Mouse (Mus musculus): ENCODE results near the gene S100a14. TPM values are rescaled to one million over a fixed set of nuclear protein-coding genes. Genes with fewer than 3 reads are reported as not detected.

S100a14 gene
- total and polyA plus RNA-seq, 2 experiments from 2014 or later: not detected

DNA sequence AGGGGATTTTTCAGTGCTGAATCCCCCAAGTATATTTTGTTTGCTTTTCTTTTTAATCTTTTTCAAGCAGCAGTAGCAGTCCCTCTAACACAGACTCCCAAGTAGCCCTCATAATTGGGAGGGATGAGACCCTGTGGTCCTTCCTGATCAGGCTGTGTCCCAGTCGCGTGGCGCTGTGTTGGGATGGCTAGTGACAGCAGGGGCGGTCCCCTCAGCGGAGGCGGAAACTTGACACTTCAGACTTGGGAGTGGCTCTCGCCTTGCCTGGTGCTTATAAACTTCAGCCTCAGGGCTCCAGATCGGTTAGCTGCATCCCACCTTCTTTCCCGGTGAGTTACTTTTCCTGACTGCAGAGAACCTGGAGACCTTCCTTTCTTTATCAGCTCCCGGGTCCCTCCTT, 12.0 kb upstream of the S100a14 start:
- Histone ChIP-seq H3K36me3 (ENCODE audit: insufficient read depth, low read length) (no peaks in the 10 kb centered on the region), H3K4me3 (ENCODE audit: low read length) (peak overlapping the region; percentile 26), H3K9ac (replicated peaks; ENCODE audit: low read length) (0 out of 2 replicates have a peak overlapping the region, but pooled peaks have one; percentile 13), H3K27me3 (ENCODE audit: insufficient read depth, low read length) (peaks cover 4% of the 10 kb centered on the region), H3K4me1 (ENCODE audit: insufficient read depth, low read length) (peaks cover 7% of the 10 kb centered on the region; the same call in 1 of the 2 replicates), H3K4me2 (ENCODE audit: low read depth, low read length) (peak overlapping the region; percentile 56), H3K9me3 (ENCODE audit: low read length) (no peaks in the 10 kb centered on the region), H3K27ac (peak overlapping the region; percentile 42; the same call in 1 of the 2 replicates)
- DNase-seq (ENCODE audit: low spot score): peak; percentile 28
- 1% methylated on average over 10 of the region's 10 CpGs for WGBS
- ATAC-seq: peak; percentile 54
- no peak for TF ChIP-seq CTCF (IDR thresholded peaks at IDR 0.05; ENCODE audit: low read depth)

DNA sequence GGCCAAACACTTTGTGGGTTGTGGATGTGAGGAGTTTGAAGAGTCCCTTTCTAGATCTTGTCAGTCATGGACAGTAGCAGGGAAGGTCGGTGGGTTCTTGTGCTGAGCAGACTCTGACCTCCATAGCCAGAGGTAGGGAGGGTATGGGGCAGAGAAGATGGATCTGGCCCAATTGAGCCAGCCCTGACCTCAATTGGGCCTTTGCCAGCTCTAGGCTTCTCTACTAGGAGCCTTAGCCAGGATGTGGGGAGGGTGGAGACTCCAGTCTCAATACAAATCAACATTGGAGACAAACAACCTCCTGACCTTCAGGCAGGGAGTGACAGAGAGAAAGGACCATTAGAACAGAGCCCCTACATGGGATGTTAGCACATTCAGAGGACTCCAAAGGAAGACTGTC, 11.4 kb upstream of the S100a14 start:
- TF ChIP-seq CTCF (IDR thresholded peaks at IDR 0.05; ENCODE audit: low read depth): no peak
- ATAC-seq: no peak
- WGBS: 41% methylated on average over 1 of the region's 1 CpGs
- DNase-seq (ENCODE audit: low spot score): no peak
- Histone ChIP-seq H3K27me3 (ENCODE audit: insufficient read depth, low read length) (peaks cover 4% of the 10 kb centered on the region), H3K4me2 (ENCODE audit: low read depth, low read length) (peak overlapping the region; percentile 56), H3K27ac (0 out of 2 replicates have a peak overlapping the region, but pooled peaks have one; percentile 42), H3K4me1 (ENCODE audit: insufficient read depth, low read length) (peaks cover 7% of the 10 kb centered on the region; the same call in 1 of the 2 replicates), H3K4me3 (ENCODE audit: low read length) (peak overlapping the region; percentile 26), H3K36me3 (ENCODE audit: insufficient read depth, low read length) (no peaks in the 10 kb centered on the region), H3K9ac (replicated peaks; ENCODE audit: low read length) (0 out of 2 replicates have a peak overlapping the region, but pooled peaks have one; percentile 13), H3K9me3 (ENCODE audit: low read length) (no peaks in the 10 kb centered on the region)

DNA sequence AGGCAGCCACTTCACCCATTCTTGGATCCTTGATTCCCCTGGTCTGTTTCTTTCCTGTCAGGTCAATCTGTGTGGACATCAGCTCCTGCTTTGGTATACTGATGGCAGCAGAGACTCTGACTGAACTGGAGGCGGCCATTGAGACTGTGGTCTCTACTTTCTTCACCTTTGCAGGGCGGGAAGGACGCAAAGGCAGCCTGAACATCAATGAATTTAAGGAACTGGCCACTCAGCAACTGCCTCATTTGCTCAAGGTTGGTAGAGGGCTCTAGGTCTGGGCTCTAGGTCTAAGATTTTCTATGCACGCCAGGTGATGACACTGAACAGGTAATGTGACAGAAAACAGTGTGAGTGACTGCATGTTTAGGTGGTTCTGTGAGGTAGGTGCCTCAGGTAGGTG, 10.9 kb upstream of the S100a14 start:
- Histone ChIP-seq H3K9ac (replicated peaks; ENCODE audit: low read length) (no peak overlapping the region), H3K27ac (no peak overlapping the region), H3K27me3 (ENCODE audit: insufficient read depth, low read length) (peaks cover 4% of the 10 kb centered on the region), H3K36me3 (ENCODE audit: insufficient read depth, low read length) (no peaks in the 10 kb centered on the region), H3K4me2 (ENCODE audit: low read depth, low read length) (no peak overlapping the region), H3K9me3 (ENCODE audit: low read length) (no peaks in the 10 kb centered on the region), H3K4me3 (ENCODE audit: low read length) (no peak overlapping the region), H3K4me1 (ENCODE audit: insufficient read depth, low read length) (peaks cover 7% of the 10 kb centered on the region; the same call in 1 of the 2 replicates)
- no peak for TF ChIP-seq CTCF (IDR thresholded peaks at IDR 0.05; ENCODE audit: low read depth)
- DNase-seq (ENCODE audit: low spot score) (no peak), ATAC-seq (no peak)
- 85% methylated on average over 4 of the region's 4 CpGs for WGBS

DNA sequence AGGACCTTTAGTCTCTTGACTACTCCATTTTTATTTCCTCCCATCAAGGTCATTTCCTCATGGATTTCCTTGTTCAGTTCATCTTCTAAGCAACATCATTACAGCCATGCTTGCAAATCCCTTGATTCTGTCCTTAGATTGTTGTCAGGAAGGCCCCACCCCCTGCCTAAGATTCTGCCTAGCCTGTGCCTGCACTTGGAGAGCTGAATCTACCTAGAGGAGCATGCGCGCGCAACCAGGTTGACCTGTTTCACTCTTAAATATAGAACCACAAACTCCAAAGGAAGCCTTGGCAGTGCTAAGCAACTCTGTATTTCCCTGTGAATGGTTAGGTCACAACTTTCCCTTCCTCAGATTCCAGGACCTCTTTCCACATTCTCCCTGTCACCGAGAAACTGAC, 8.9 kb upstream of the S100a14 start:
- H3K27ac ChIP-seq: no peak overlapping the region
- H3K27me3 ChIP-seq (ENCODE audit: insufficient read depth, low read length): peaks cover 4% of the 10 kb centered on the region
- no peak for TF ChIP-seq CTCF (IDR thresholded peaks at IDR 0.05; ENCODE audit: low read depth)
- no peaks in the 10 kb centered on the region for H3K9me3 ChIP-seq (ENCODE audit: low read length)
- H3K4me3 ChIP-seq (ENCODE audit: low read length): no peak overlapping the region
- ATAC-seq (no peak), DNase-seq (ENCODE audit: low spot score) (no peak)
- 83% methylated on average over 4 of the region's 4 CpGs for WGBS
- peaks cover 7% of the 10 kb centered on the region; the same call in 1 of the 2 replicates for H3K4me1 ChIP-seq (ENCODE audit: insufficient read depth, low read length)
- H3K4me2 ChIP-seq (ENCODE audit: low read depth, low read length): no peak overlapping the region
- no peaks in the 10 kb centered on the region for H3K36me3 ChIP-seq (ENCODE audit: insufficient read depth, low read length)
- no peak overlapping the region for H3K9ac ChIP-seq (replicated peaks; ENCODE audit: low read length)

DNA sequence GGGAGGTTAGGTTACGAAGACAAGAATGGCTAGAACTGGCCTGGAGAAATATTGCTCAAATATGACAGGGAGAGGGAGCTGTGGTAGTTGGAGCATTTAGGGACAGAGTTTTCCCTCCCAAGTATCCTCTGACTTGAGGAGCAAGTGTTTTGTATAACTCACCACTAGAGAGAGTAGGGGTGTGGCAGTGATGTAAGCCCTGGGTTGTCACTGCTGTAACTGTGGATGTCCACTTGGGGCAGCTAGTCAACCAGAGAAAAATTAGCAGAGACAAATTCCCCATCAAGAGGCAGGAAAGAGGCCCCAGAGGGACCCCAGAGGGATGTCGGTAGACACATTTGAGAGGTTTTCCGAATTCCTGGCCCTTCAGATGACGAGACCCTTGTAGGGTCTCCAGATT, 1.2 kb upstream of the S100a14 start:
- ATAC-seq (0 out of 2 replicates have a peak, but pooled peaks have one; percentile 69), DNase-seq (ENCODE audit: low spot score) (peak; percentile 80)
- Histone ChIP-seq H3K27me3 (ENCODE audit: insufficient read depth, low read length) (no peaks in the 10 kb centered on the region), H3K4me1 (ENCODE audit: insufficient read depth, low read length) (no peaks in the 10 kb centered on the region), H3K9me3 (ENCODE audit: low read length) (no peaks in the 10 kb centered on the region), H3K27ac (no peak overlapping the region), H3K9ac (replicated peaks; ENCODE audit: low read length) (no peak overlapping the region), H3K4me2 (ENCODE audit: low read depth, low read length) (no peak overlapping the region), H3K36me3 (ENCODE audit: insufficient read depth, low read length) (no peaks in the 10 kb centered on the region), H3K4me3 (ENCODE audit: low read length) (no peak overlapping the region)
- WGBS: 66% methylated on average over 4 of the region's 4 CpGs
- peak; percentile 80 for TF ChIP-seq CTCF (IDR thresholded peaks at IDR 0.05; ENCODE audit: low read depth)

- DNase-seq (ENCODE audit: low spot score): no peak
- 87% methylated on average over 2 of the region's 2 CpGs for WGBS
- H3K4me1 ChIP-seq (ENCODE audit: insufficient read depth, low read length): no peaks in the 10 kb centered on the region
- ATAC-seq: no peak
- no peak for TF ChIP-seq CTCF (IDR thresholded peaks at IDR 0.05; ENCODE audit: low read depth)
- no peak overlapping the region for H3K9ac ChIP-seq (replicated peaks; ENCODE audit: low read length)
- no peak overlapping the region for H3K4me2 ChIP-seq (ENCODE audit: low read depth, low read length)
- no peak overlapping the region for H3K27ac ChIP-seq
- H3K36me3 ChIP-seq (ENCODE audit: insufficient read depth, low read length): no peaks in the 10 kb centered on the region
- no peaks in the 10 kb centered on the region for H3K9me3 ChIP-seq (ENCODE audit: low read length)
- no peaks in the 10 kb centered on the region for H3K27me3 ChIP-seq (ENCODE audit: insufficient read depth, low read length)
- no peak overlapping the region for H3K4me3 ChIP-seq (ENCODE audit: low read length)
Measured at GRCm38 (mm10) chr3:90526076-90526475, 580 bp upstream of the S100a14 start.

DNA sequence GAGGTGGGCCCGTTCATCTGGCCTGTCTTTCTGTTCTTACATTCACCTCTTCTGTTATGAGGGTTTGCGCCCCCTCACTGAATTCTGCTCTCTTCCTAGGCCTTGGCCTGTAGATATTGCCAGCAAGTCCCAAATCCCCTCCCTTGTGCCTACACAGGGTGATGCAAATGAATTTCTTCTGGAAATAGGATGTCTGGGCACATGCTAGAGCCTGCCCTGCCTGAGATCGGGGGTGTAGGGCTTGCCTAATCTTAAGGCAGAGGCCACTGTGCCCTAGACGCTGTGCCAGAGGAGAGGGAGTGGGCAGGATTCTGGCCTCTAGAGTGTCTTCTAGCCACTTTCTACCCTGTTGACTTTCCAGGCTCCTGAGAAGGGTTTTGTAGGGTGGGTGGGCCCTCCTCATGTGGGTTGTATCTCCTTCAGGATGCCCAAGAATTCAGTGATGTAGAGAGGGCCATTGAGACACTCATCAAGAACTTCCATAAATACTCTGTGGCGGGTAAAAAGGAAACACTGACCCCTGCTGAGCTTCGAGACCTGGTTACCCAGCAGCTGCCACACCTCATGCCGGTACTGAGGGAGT, 726 bp downstream of the S100a14 start:
- H3K4me1 ChIP-seq (ENCODE audit: insufficient read depth, low read length): no peaks in the 10 kb centered on the region
- H3K9ac ChIP-seq (replicated peaks; ENCODE audit: low read length): no peak overlapping the region
- ATAC-seq: no peak
- no peaks in the 10 kb centered on the region for H3K9me3 ChIP-seq (ENCODE audit: low read length)
- TF ChIP-seq CTCF (IDR thresholded peaks at IDR 0.05; ENCODE audit: low read depth): no peak
- H3K27ac ChIP-seq: no peak overlapping the region
- H3K4me2 ChIP-seq (ENCODE audit: low read depth, low read length): no peak overlapping the region
- WGBS: 84% methylated on average over 7 of the region's 7 CpGs
- DNase-seq (ENCODE audit: low spot score): no peak
- no peak overlapping the region for H3K4me3 ChIP-seq (ENCODE audit: low read length)
- H3K36me3 ChIP-seq (ENCODE audit: insufficient read depth, low read length): no peaks in the 10 kb centered on the region
- H3K27me3 ChIP-seq (ENCODE audit: insufficient read depth, low read length): no peaks in the 10 kb centered on the region
